Mouse (Mus musculus) lung, adult 2 months (tissue): ENCODE data around the gene Pah.

ENCODE experiments used
- CTCF ChIP-seq: fragments of 200-500 bp; IDR thresholded peaks from 2 replicates; pipeline ENCODE4 v1.5.1; 2011; ENCODE audit warnings: mild to moderate bottlenecking, low read length, control low read depth; ENCODE audit not compliant: insufficient read depth
- POLR2A ChIP-seq: fragments of 200-500 bp; IDR thresholded peaks from 2 replicates; pipeline ENCODE4 v1.6.1; 2011; ENCODE audit warnings: low read depth, mild to moderate bottlenecking, control low read depth, low read length, borderline replicate concordance; ENCODE audit errors: extremely low read depth

GRCm38 (mm10) chr10:87563818-87564217 is 42.2 kb downstream of the Pah start:
- TF ChIP-seq CTCF (no peak), POLR2A (no peak)
